Comparison of ENCODE assay signal across 8 mouse cellular contexts in genomic region chr7:118113541-118114297, GRCm38 (mm10). TPM values are rescaled to one million over a fixed set of nuclear protein-coding genes. Genes with fewer than 3 reads are reported as not detected.
A peak's percentile ranks its signal among the peaks of the same experiment; 100 is the strongest.
DNase-seq lines count a peak whose midpoint lies in the region; ATAC-seq and TF ChIP-seq lines count a peak whose summit lies in the region.

No protein-coding gene starts in this region.

- no peaks in the 10 kb centered on the region for H3K27me3 ChIP-seq in kidney, embryonic 16.5 days (ENCODE audit: insufficient read depth, low read length)
- no peaks in the 10 kb centered on the region for H3K27me3 ChIP-seq in embryonic facial prominence, embryonic 14.5 days (replicated peaks; ENCODE audit: control insufficient read depth, insufficient read depth, low read length)
- H3K27me3 ChIP-seq in intestine, postnatal 0 days (replicated peaks; ENCODE audit: control insufficient read depth, insufficient read depth, low read length) = no peaks in the 10 kb centered on the region

- WGBS in kidney, embryonic 16.5 days = 57% methylated on average over 5 of the region's 5 CpGs
- WGBS in embryonic facial prominence, embryonic 14.5 days = 63% methylated on average over 5 of the region's 5 CpGs
- WGBS in intestine, postnatal 0 days = 51% methylated on average over 5 of the region's 5 CpGs

- peaks cover 68% of the 10 kb centered on the region for H3K36me3 ChIP-seq in kidney, embryonic 16.5 days (ENCODE audit: insufficient read depth, low read length)
- H3K36me3 ChIP-seq in embryonic facial prominence, embryonic 14.5 days (ENCODE audit: control insufficient read depth, insufficient read depth, low read length) = peaks cover 72% of the 10 kb centered on the region
- H3K36me3 ChIP-seq in intestine, postnatal 0 days (ENCODE audit: control insufficient read depth, insufficient read depth) = peaks cover 47% of the 10 kb centered on the region

- peaks cover 52% of the 10 kb centered on the region for H3K4me1 ChIP-seq in kidney, embryonic 16.5 days (ENCODE audit: insufficient read depth, low read length)
- H3K4me1 ChIP-seq in embryonic facial prominence, embryonic 14.5 days (ENCODE audit: control insufficient read depth, insufficient read depth, low read length) = peaks cover 29% of the 10 kb centered on the region
- peaks cover 6% of the 10 kb centered on the region; the same call in 1 of the 2 replicates for H3K4me1 ChIP-seq in intestine, postnatal 0 days (replicated peaks; ENCODE audit: control insufficient read depth, insufficient read depth, low read length)

- peak overlapping the region; percentile 98 for H3K9ac ChIP-seq in kidney, embryonic 16.5 days (replicated peaks; ENCODE audit: low read length)
- H3K9ac ChIP-seq in embryonic facial prominence, embryonic 14.5 days (ENCODE audit: low read depth, low read length) = peak overlapping the region; percentile 100
- H3K9ac ChIP-seq in intestine, postnatal 0 days (ENCODE audit: low read depth, low read length) = peak overlapping the region; percentile 27; the same call in 1 of the 2 replicates

- no peak overlapping the region for H3K27ac ChIP-seq in kidney, embryonic 16.5 days (ENCODE audit: low read length)
- no peak overlapping the region for H3K27ac ChIP-seq in embryonic facial prominence, embryonic 14.5 days (replicated peaks; ENCODE audit: low read depth, low read length)
- H3K27ac ChIP-seq in intestine, postnatal 0 days (ENCODE audit: low read depth, low read length) = no peak overlapping the region

- TF ChIP-seq CTCF in intestine, postnatal 0 days (IDR thresholded peaks at IDR 0.05; ENCODE audit: low read depth) = no peak

- H3K4me3 ChIP-seq in kidney, embryonic 16.5 days (ENCODE audit: low read length) = peak overlapping the region; percentile 99
- H3K4me3 ChIP-seq in embryonic facial prominence, embryonic 14.5 days (ENCODE audit: low read depth, low read length) = peak overlapping the region; percentile 93
- peak overlapping the region; percentile 84; the same call in 1 of the 2 replicates for H3K4me3 ChIP-seq in intestine, postnatal 0 days (ENCODE audit: low read depth, low read length)

- ATAC-seq in kidney, embryonic 16.5 days (ENCODE audit: low FRiP score, low TSS enrichment) = no peak
- no peak for ATAC-seq in embryonic facial prominence, embryonic 14.5 days (ENCODE audit: low read depth)
- no peak for ATAC-seq in intestine, postnatal 0 days

- peak overlapping the region; percentile 97 for H3K4me2 ChIP-seq in kidney, embryonic 16.5 days (replicated peaks; ENCODE audit: low read depth, low read length)
- H3K4me2 ChIP-seq in embryonic facial prominence, embryonic 14.5 days (ENCODE audit: low read depth, low read length) = peak overlapping the region; percentile 94
- H3K4me2 ChIP-seq in intestine, postnatal 0 days (replicated peaks; ENCODE audit: low read depth) = peak overlapping the region; percentile 70

- no peak for DNase-seq in kidney, adult 8-10 months
- no peak for DNase-seq in embryonic facial prominence, embryonic 14.5 days (ENCODE audit: low spot score)
- DNase-seq in natural killer cell, adult 2 months (ENCODE audit: low spot score in 2 of 2) = peak; percentile 30 to 53
- DNase-seq in adrenal gland, postnatal 14 days = no peak
- no peak for DNase-seq in testis, postnatal 14 days (ENCODE audit: low spot score)
- no peak for DNase-seq in adrenal gland, adult 2 months

- no peaks in the 10 kb centered on the region for H3K9me3 ChIP-seq in kidney, embryonic 16.5 days (ENCODE audit: low read length)
- H3K9me3 ChIP-seq in embryonic facial prominence, embryonic 14.5 days (ENCODE audit: control insufficient read depth, low read length) = no peaks in the 10 kb centered on the region
- no peaks in the 10 kb centered on the region for H3K9me3 ChIP-seq in intestine, postnatal 0 days (ENCODE audit: control insufficient read depth)

RNA-seq across cellular contexts. Expression of gene Rps15a, which starts 2.3 kb away (rescaled TPM):
- polyA plus RNA-seq in kidney, embryonic 16.5 days (2015; fragmentation: Nextera tagmentation; extraction: Ambion mirVana) = 655 and 667 TPM in 2 replicates
- 887 and 1,013 TPM in 2 replicates for polyA plus RNA-seq in embryonic facial prominence, embryonic 14.5 days (2014; fragmentation: Nextera tagmentation; extraction: Ambion mirVana)
- 433 and 466 TPM in 2 replicates for polyA plus RNA-seq in intestine, postnatal 0 days (2015; fragmentation: Nextera tagmentation; extraction: Ambion mirVana)
- 705 and 913 TPM in 2 replicates for total RNA-seq in adrenal gland, postnatal 14 days (2021)
- total RNA-seq in adrenal gland, adult 2 months (2021) = 100 to 1,000 TPM; 473 to 973 TPM
- 23.1 and 29.7 TPM in 2 replicates for polyA plus RNA-seq in adrenal gland, adult 2 months (2012; rRNA removed)

RNA-seq across cellular contexts. Expression of gene Arl6ip1, which starts 15.7 kb away (rescaled TPM):
- polyA plus RNA-seq in kidney, embryonic 16.5 days (2015; fragmentation: Nextera tagmentation; extraction: Ambion mirVana) = 405 and 508 TPM in 2 replicates
- polyA plus RNA-seq in embryonic facial prominence, embryonic 14.5 days (2014; fragmentation: Nextera tagmentation; extraction: Ambion mirVana) = 267 and 304 TPM in 2 replicates
- polyA plus RNA-seq in intestine, postnatal 0 days (2015; fragmentation: Nextera tagmentation; extraction: Ambion mirVana) = 587 and 610 TPM in 2 replicates
- 151 and 154 TPM in 2 replicates for total RNA-seq in adrenal gland, postnatal 14 days (2021)
- total RNA-seq in adrenal gland, adult 2 months (2021) = 100 to 1,000 TPM; 114 to 211 TPM
- polyA plus RNA-seq in adrenal gland, adult 2 months (2012; rRNA removed) = 22.8 and 30.3 TPM in 2 replicates

Comparison
In these comparisons a context has a peak if more than half of its experiments do, and no peak if none do; other contexts are left out.
1. H3K9ac ChIP-seq: peak in every context shown above with its lines; median percentile 100 in embryonic facial prominence, embryonic 14.5 days; 98 in kidney, embryonic 16.5 days; 27 in intestine, postnatal 0 days.
2. DNase-seq: peak in natural killer cell, adult 2 months (2 of 2); none in kidney, adult 8-10 months (0 of 2), embryonic facial prominence, embryonic 14.5 days (single experiment), adrenal gland, postnatal 14 days (single experiment), testis, postnatal 14 days (single experiment) and adrenal gland, adult 2 months (single experiment).
3. RNA of gene Rps15a, which starts 2.3 kb away (polyA plus RNA-seq): 887 to 1,013 TPM in embryonic facial prominence, embryonic 14.5 days, 655 to 667 TPM in kidney, embryonic 16.5 days and 433 to 466 TPM in intestine, postnatal 0 days; 23.1 to 29.7 TPM in adrenal gland, adult 2 months; every median in the first group is over 10 times any median in the second.
4. Peak in every context shown above with its lines, with median percentiles within 50 percentile points of each other: H3K4me2 ChIP-seq and H3K4me3 ChIP-seq.